Mouse (Mus musculus) liver, adult 2 months (tissue): ENCODE measurements around the gene Mad2l2.

Experiments
- CTCF ChIP-seq: fragments of 200-500 bp; IDR thresholded peaks from 2 replicates; pipeline ENCODE4 v1.5.1; 2011; ENCODE audit warnings: low read depth, low read length, control low read depth
- POLR2A ChIP-seq: fragments of 200-500 bp; IDR thresholded peaks from 2 replicates; pipeline ENCODE4 v1.6.1; 2011; ENCODE audit warnings: low read length, control low read depth; ENCODE audit not compliant: insufficient read depth; ENCODE audit errors: extremely low read depth

GRCm38 (mm10) chr4:148166431-148166830 lies 36.2 kb downstream of the Mad2l2 start:
- no peak for TF ChIP-seq CTCF
- TF ChIP-seq POLR2A, result no peak
